Mouse (Mus musculus): ENCODE measurements around the gene D1Ertd622e. TPM values are rescaled to one million over a fixed set of nuclear protein-coding genes. Genes with fewer than 3 reads are reported as not detected.

The D1Ertd622e gene
- polyA plus RNA-seq, 1 experiment, result 22.8 TPM

- H3K36me3 ChIP-seq (ENCODE audit: control insufficient read depth, insufficient read depth, low read length), result no peaks in the 10 kb centered on the region
- H3K27ac ChIP-seq (ENCODE audit: insufficient read depth, low read depth, low read length), result peak overlapping the region; percentile 59
- TF ChIP-seq CTCF (conservative IDR thresholded peaks at IDR 0.05; ENCODE audit: insufficient read depth, insufficient read length, low read depth, low read length) (no peak), POLR2A (IDR thresholded peaks at IDR 0.05; ENCODE audit: low read depth, low read length) (no peak)
- peak; percentile 21 for DNase-seq
- no peaks in the 10 kb centered on the region for H3K27me3 ChIP-seq (replicated peaks; ENCODE audit: control insufficient read depth, insufficient read depth, low read length)
- no peak overlapping the region; the same call in 1 of the 2 replicates for H3K4me3 ChIP-seq (ENCODE audit: insufficient read depth, low read depth, low read length)
- peaks cover 23% of the 10 kb centered on the region; the same call in 1 of the 2 replicates for H3K4me1 ChIP-seq (ENCODE audit: control insufficient read depth, insufficient read depth, low read length)
- 50% methylated on average over 7 of the region's 7 CpGs for WGBS
These were observed 2.5 kb downstream of the D1Ertd622e start for GRCm38 (mm10) chr1:97659405-97659804.

GRCm38 (mm10) chr1:97657786-97658185 lies 4.1 kb downstream of the D1Ertd622e start:
- Histone ChIP-seq H3K4me3 (ENCODE audit: insufficient read depth, low read depth, low read length) (no peak overlapping the region), H3K4me1 (ENCODE audit: control insufficient read depth, insufficient read depth, low read length) (peaks cover 27% of the 10 kb centered on the region; the same call in 1 of the 2 replicates), H3K27me3 (replicated peaks; ENCODE audit: control insufficient read depth, insufficient read depth, low read length) (no peaks in the 10 kb centered on the region), H3K27ac (ENCODE audit: insufficient read depth, low read depth, low read length) (peak overlapping the region; percentile 6; the same call in 1 of the 2 replicates), H3K36me3 (ENCODE audit: control insufficient read depth, insufficient read depth, low read length) (no peaks in the 10 kb centered on the region)
- no peak for DNase-seq
- TF ChIP-seq CTCF (conservative IDR thresholded peaks at IDR 0.05; ENCODE audit: insufficient read depth, insufficient read length, low read depth, low read length), result no peak
- no peak for TF ChIP-seq POLR2A (IDR thresholded peaks at IDR 0.05; ENCODE audit: low read depth, low read length)
- 56% methylated on average over 2 of the region's 2 CpGs for WGBS

- Histone ChIP-seq H3K4me1 (ENCODE audit: control insufficient read depth, insufficient read depth, low read length) (peaks cover 30% of the 10 kb centered on the region; the same call in 1 of the 2 replicates), H3K4me3 (ENCODE audit: insufficient read depth, low read depth, low read length) (no peak overlapping the region), H3K27me3 (replicated peaks; ENCODE audit: control insufficient read depth, insufficient read depth, low read length) (no peaks in the 10 kb centered on the region), H3K36me3 (ENCODE audit: control insufficient read depth, insufficient read depth, low read length) (no peaks in the 10 kb centered on the region), H3K27ac (ENCODE audit: insufficient read depth, low read depth, low read length) (no peak overlapping the region)
- TF ChIP-seq CTCF (conservative IDR thresholded peaks at IDR 0.05; ENCODE audit: insufficient read depth, insufficient read length, low read depth, low read length) (no peak), POLR2A (IDR thresholded peaks at IDR 0.05; ENCODE audit: low read depth, low read length) (no peak)
- DNase-seq, result peak; percentile 80
- WGBS, result 26% methylated on average over 2 of the region's 2 CpGs
These were observed 4.7 kb downstream of the D1Ertd622e start for GRCm38 (mm10) chr1:97657201-97657600.

GRCm38 (mm10) chr1:97654397-97654975 lies 7.4 kb downstream of the D1Ertd622e start:
- TF ChIP-seq CTCF (conservative IDR thresholded peaks at IDR 0.05; ENCODE audit: insufficient read depth, insufficient read length, low read depth, low read length) (no peak), POLR2A (IDR thresholded peaks at IDR 0.05; ENCODE audit: low read depth, low read length) (no peak)
- Histone ChIP-seq H3K27ac (ENCODE audit: insufficient read depth, low read depth, low read length) (no peak overlapping the region), H3K4me1 (ENCODE audit: control insufficient read depth, insufficient read depth, low read length) (peaks cover 37% of the 10 kb centered on the region), H3K36me3 (ENCODE audit: control insufficient read depth, insufficient read depth, low read length) (no peaks in the 10 kb centered on the region), H3K27me3 (replicated peaks; ENCODE audit: control insufficient read depth, insufficient read depth, low read length) (no peaks in the 10 kb centered on the region), H3K4me3 (ENCODE audit: insufficient read depth, low read depth, low read length) (no peak overlapping the region)
- DNase-seq, result peak; percentile 42
- WGBS, result 32% methylated on average over 6 of the region's 6 CpGs

- H3K27me3 ChIP-seq (replicated peaks; ENCODE audit: control insufficient read depth, insufficient read depth, low read length), result no peaks in the 10 kb centered on the region
- DNase-seq, result no peak
- TF ChIP-seq CTCF (conservative IDR thresholded peaks at IDR 0.05; ENCODE audit: insufficient read depth, insufficient read length, low read depth, low read length) (no peak), POLR2A (IDR thresholded peaks at IDR 0.05; ENCODE audit: low read depth, low read length) (no peak)
- 64% methylated on average over 3 of the region's 3 CpGs for WGBS
- no peak overlapping the region for H3K27ac ChIP-seq (ENCODE audit: insufficient read depth, low read depth, low read length)
- peaks cover 34% of the 10 kb centered on the region for H3K4me1 ChIP-seq (ENCODE audit: control insufficient read depth, insufficient read depth, low read length)
- no peak overlapping the region for H3K4me3 ChIP-seq (ENCODE audit: insufficient read depth, low read depth, low read length)
- H3K36me3 ChIP-seq (ENCODE audit: control insufficient read depth, insufficient read depth, low read length), result no peaks in the 10 kb centered on the region
These were observed 11.2 kb downstream of the D1Ertd622e start for GRCm38 (mm10) chr1:97650553-97651123.

GRCm38 (mm10) chr1:97650072-97650471 lies 11.8 kb downstream of the D1Ertd622e start:
- no peak overlapping the region for H3K4me3 ChIP-seq (ENCODE audit: insufficient read depth, low read depth, low read length)
- peaks cover 30% of the 10 kb centered on the region for H3K4me1 ChIP-seq (ENCODE audit: control insufficient read depth, insufficient read depth, low read length)
- no peaks in the 10 kb centered on the region for H3K27me3 ChIP-seq (replicated peaks; ENCODE audit: control insufficient read depth, insufficient read depth, low read length)
- 29% methylated on average over 6 of the region's 6 CpGs for WGBS
- DNase-seq, result no peak
- TF ChIP-seq CTCF (conservative IDR thresholded peaks at IDR 0.05; ENCODE audit: insufficient read depth, insufficient read length, low read depth, low read length) (no peak), POLR2A (IDR thresholded peaks at IDR 0.05; ENCODE audit: low read depth, low read length) (no peak)
- H3K36me3 ChIP-seq (ENCODE audit: control insufficient read depth, insufficient read depth, low read length), result no peaks in the 10 kb centered on the region
- no peak overlapping the region for H3K27ac ChIP-seq (ENCODE audit: insufficient read depth, low read depth, low read length)

- WGBS, result 89% methylated on average over 1 of the region's 1 CpGs
- peak; percentile 33; the same call in 1 of the 2 replicates for TF ChIP-seq CTCF (conservative IDR thresholded peaks at IDR 0.05; ENCODE audit: insufficient read depth, insufficient read length, low read depth, low read length)
- TF ChIP-seq POLR2A (IDR thresholded peaks at IDR 0.05; ENCODE audit: low read depth, low read length), result no peak
- H3K27ac ChIP-seq (ENCODE audit: insufficient read depth, low read depth, low read length), result no peak overlapping the region
- H3K4me1 ChIP-seq (ENCODE audit: control insufficient read depth, insufficient read depth, low read length), result peaks cover 18% of the 10 kb centered on the region
- H3K36me3 ChIP-seq (ENCODE audit: control insufficient read depth, insufficient read depth, low read length), result no peaks in the 10 kb centered on the region
- no peak overlapping the region for H3K4me3 ChIP-seq (ENCODE audit: insufficient read depth, low read depth, low read length)
- H3K27me3 ChIP-seq (replicated peaks; ENCODE audit: control insufficient read depth, insufficient read depth, low read length), result no peaks in the 10 kb centered on the region
- no peak for DNase-seq
These were observed 14.8 kb downstream of the D1Ertd622e start for GRCm38 (mm10) chr1:97647037-97647436.

Measured in kidney, adult 2 months (tissue).